Mouse (Mus musculus) forebrain, embryonic 10.5 days (tissue): ENCODE results near the gene Rbfox3. TPM values are rescaled to one million over a fixed set of nuclear protein-coding genes. Genes with fewer than 3 reads are reported as not detected.

ENCODE experiments used
- DNase-seq: peaks from one replicate; pipeline ENCODE4 v3.0.0-alpha.2; 2017; ENCODE audit warnings: low spot score; ENCODE audit errors: extremely low spot score
- H3K27ac ChIP-seq: fragments of 300-500 bp; sonication (generic); 2 replicates; pipeline ENCODE4 v1.5.1; 2016; ENCODE audit warnings: mild to moderate bottlenecking
- H3K27me3 ChIP-seq: fragments of 300-500 bp; sonication (generic); 2 replicates; pipeline ENCODE4 v1.6.1; 2016; ENCODE audit warnings: mild to moderate bottlenecking; ENCODE audit not compliant: poor library complexity, severe bottlenecking
- H3K36me3 ChIP-seq: fragments of 300-500 bp; sonication (generic); replicated peaks from 2 replicates; pipeline ENCODE4 v1.6.1; 2016; ENCODE audit warnings: mild to moderate bottlenecking, moderate library complexity
- H3K4me1 ChIP-seq: fragments of 300-500 bp; sonication (generic); 2 replicates; pipeline ENCODE4 v1.6.1; 2016
- H3K4me3 ChIP-seq: fragments of 300-500 bp; sonication (generic); 2 replicates; pipeline ENCODE4 v1.5.1; 2016; ENCODE audit warnings: mild to moderate bottlenecking, moderate library complexity
- H3K9me3 ChIP-seq: fragments of 300-500 bp; sonication (generic); 2 replicates; pipeline ENCODE4 v1.6.1; 2016; ENCODE audit warnings: mild to moderate bottlenecking, moderate library complexity
- WGBS: fragments of 180-500 bp; shearing (Covaris S2); methylation state at CpG from one replicate; pipeline ENCODE4 v1.1.7; 2016; 5-methylcytosine and 5-hydroxymethylcytosine counted together
- polyA plus RNA-seq: library from polyadenylated mRNA; unstranded; fragments of >200 nt; fragmentation: Nextera tagmentation; extraction: Ambion mirVana; gene quantifications from 2 replicates; pipeline ENCODE4 v1.2.1, GENCODE M21; 2016

Gene Rbfox3
- polyA plus RNA-seq, 1 experiment from 2014 or later, result 2.6 TPM

GRCm38 (mm10) chr11:118886269-118886965 lies 25.0 kb downstream of the Rbfox3 start:
- 95% methylated on average over 11 of the region's 11 CpGs for WGBS
- H3K9me3 ChIP-seq, result no peaks in the 10 kb centered on the region
- H3K4me3 ChIP-seq, result no peak overlapping the region
- H3K4me1 ChIP-seq, result peaks cover 25% of the 10 kb centered on the region
- no peaks in the 10 kb centered on the region for H3K36me3 ChIP-seq
- no peak for DNase-seq
- no peak overlapping the region for H3K27ac ChIP-seq
- H3K27me3 ChIP-seq, result peaks cover 39% of the 10 kb centered on the region

GRCm38 (mm10) chr11:118885604-118886003 lies 25.8 kb downstream of the Rbfox3 start:
- DNase-seq, result no peak
- Histone ChIP-seq H3K27ac (no peak overlapping the region), H3K27me3 (peaks cover 40% of the 10 kb centered on the region), H3K4me1 (peaks cover 25% of the 10 kb centered on the region), H3K9me3 (no peaks in the 10 kb centered on the region), H3K36me3 (no peaks in the 10 kb centered on the region), H3K4me3 (no peak overlapping the region)
- WGBS, result 83% methylated on average over 8 of the region's 8 CpGs

- no peak overlapping the region for H3K4me3 ChIP-seq
Measured at GRCm38 (mm10) chr11:118885135-118885534, 26.3 kb downstream of the Rbfox3 start.

GRCm38 (mm10) chr11:118883143-118883542 lies 28.3 kb downstream of the Rbfox3 start:
- peaks cover 24% of the 10 kb centered on the region for H3K4me1 ChIP-seq
- 89% methylated on average over 9 of the region's 9 CpGs for WGBS
- H3K9me3 ChIP-seq, result no peaks in the 10 kb centered on the region
- H3K27ac ChIP-seq, result no peak overlapping the region
- no peak for DNase-seq
- no peaks in the 10 kb centered on the region for H3K36me3 ChIP-seq
- peaks cover 32% of the 10 kb centered on the region for H3K27me3 ChIP-seq
- no peak overlapping the region for H3K4me3 ChIP-seq

More at GRCm38 (mm10) chr11:118885135-118885534, 26.3 kb downstream of the Rbfox3 start:
- Histone ChIP-seq H3K4me1 (peaks cover 24% of the 10 kb centered on the region), H3K9me3 (no peaks in the 10 kb centered on the region), H3K36me3 (no peaks in the 10 kb centered on the region), H3K27ac (no peak overlapping the region), H3K27me3 (peaks cover 40% of the 10 kb centered on the region)
- no peak for DNase-seq
- 96% methylated on average over 16 of the region's 16 CpGs for WGBS

- 13% methylated on average over 11 of the region's 11 CpGs for WGBS
- Histone ChIP-seq H3K4me1 (peaks cover 24% of the 10 kb centered on the region), H3K36me3 (no peaks in the 10 kb centered on the region), H3K9me3 (no peaks in the 10 kb centered on the region), H3K27ac (peak overlapping the region; percentile 45; the same call in 1 of the 2 replicates), H3K27me3 (peaks cover 35% of the 10 kb centered on the region), H3K4me3 (no peak overlapping the region)
- no peak for DNase-seq
Measured at GRCm38 (mm10) chr11:118881786-118882495, 29.5 kb downstream of the Rbfox3 start.

GRCm38 (mm10) chr11:118879466-118880150 lies 31.8 kb downstream of the Rbfox3 start:
- no peaks in the 10 kb centered on the region for H3K9me3 ChIP-seq
- H3K27ac ChIP-seq, result no peak overlapping the region
- no peaks in the 10 kb centered on the region for H3K36me3 ChIP-seq
- peaks cover 44% of the 10 kb centered on the region for H3K4me1 ChIP-seq
- no peak overlapping the region for H3K4me3 ChIP-seq
- 90% methylated on average over 8 of the region's 8 CpGs for WGBS
- no peak for DNase-seq
- H3K27me3 ChIP-seq, result peaks cover 47% of the 10 kb centered on the region

GRCm38 (mm10) chr11:118878605-118879245 lies 32.7 kb downstream of the Rbfox3 start:
- DNase-seq, result no peak
- Histone ChIP-seq H3K27me3 (peaks cover 39% of the 10 kb centered on the region), H3K27ac (no peak overlapping the region), H3K4me3 (no peak overlapping the region), H3K36me3 (no peaks in the 10 kb centered on the region), H3K4me1 (peaks cover 53% of the 10 kb centered on the region), H3K9me3 (no peaks in the 10 kb centered on the region)
- WGBS, result 91% methylated on average over 13 of the region's 13 CpGs

- Histone ChIP-seq H3K36me3 (no peaks in the 10 kb centered on the region), H3K4me3 (no peak overlapping the region), H3K27me3 (peaks cover 17% of the 10 kb centered on the region), H3K4me1 (peaks cover 32% of the 10 kb centered on the region), H3K27ac (no peak overlapping the region), H3K9me3 (no peaks in the 10 kb centered on the region)
- no peak for DNase-seq
- 58% methylated on average over 5 of the region's 5 CpGs for WGBS
Measured at GRCm38 (mm10) chr11:118875243-118875897, 36.0 kb downstream of the Rbfox3 start.

- Histone ChIP-seq H3K4me1 (peaks cover 31% of the 10 kb centered on the region), H3K4me3 (no peak overlapping the region; the same call in 1 of the 2 replicates), H3K27ac (peak overlapping the region; percentile 35; the same call in 1 of the 2 replicates), H3K9me3 (no peaks in the 10 kb centered on the region), H3K27me3 (peaks cover 15% of the 10 kb centered on the region), H3K36me3 (no peaks in the 10 kb centered on the region)
- no peak for DNase-seq
- 30% methylated on average over 7 of the region's 7 CpGs for WGBS
Measured at GRCm38 (mm10) chr11:118874487-118875095, 36.8 kb downstream of the Rbfox3 start.

- Histone ChIP-seq H3K4me3 (no peak overlapping the region; the same call in 1 of the 2 replicates), H3K4me1 (peaks cover 31% of the 10 kb centered on the region), H3K9me3 (no peaks in the 10 kb centered on the region), H3K27me3 (peaks cover 15% of the 10 kb centered on the region), H3K27ac (0 out of 2 replicates have a peak overlapping the region, but pooled peaks have one; percentile 35), H3K36me3 (no peaks in the 10 kb centered on the region)
- 70% methylated on average over 11 of the region's 11 CpGs for WGBS
- no peak for DNase-seq
Measured at GRCm38 (mm10) chr11:118874022-118874421, 37.4 kb downstream of the Rbfox3 start.

GRCm38 (mm10) chr11:118871527-118871926 lies 39.9 kb downstream of the Rbfox3 start:
- peaks cover 9% of the 10 kb centered on the region for H3K27me3 ChIP-seq
- no peaks in the 10 kb centered on the region for H3K36me3 ChIP-seq
- no peak overlapping the region for H3K4me3 ChIP-seq
- no peak for DNase-seq
- H3K4me1 ChIP-seq, result peaks cover 39% of the 10 kb centered on the region
- 86% methylated on average over 10 of the region's 10 CpGs for WGBS
- no peak overlapping the region for H3K27ac ChIP-seq
- H3K9me3 ChIP-seq, result no peaks in the 10 kb centered on the region
